Mouse (Mus musculus) gonadal fat pad, adult 2 months (tissue): ENCODE measurements around the gene Lrrc66. TPM values are rescaled to one million over a fixed set of nuclear protein-coding genes. Genes with fewer than 3 reads are reported as not detected.

Source experiments
- DNase-seq: peaks from one replicate; pipeline ENCODE4 v3.0.0-alpha.2; 2012; ENCODE audit warnings: low read depth
- polyA plus RNA-seq: library from polyadenylated mRNA; depleted of rRNA; stranded (reverse); fragments of >200 nt; gene quantifications from 2 replicates; pipeline ENCODE4 v1.2.3, GENCODE M21; 2012; rRNA removed

Lrrc66 gene
- polyA plus RNA-seq, 1 experiment = not detected

GRCm38 (mm10) chr5:73556733-73557425, 75.4 kb downstream of the Lrrc66 start:
- DNase-seq = no peak

Other genes with a start within 250 kb of the Lrrc66 start
- 45.1 and 73.9 TPM in 2 replicates for gene Cwh43, start 226.5 kb downstream of the Lrrc66 start, polyA plus RNA-seq
- gene Dcun1d4, start 151.5 kb downstream of the Lrrc66 start, polyA plus RNA-seq = 9.4 and 11.0 TPM in 2 replicates
- 7.9 and 12.4 TPM in 2 replicates for gene Sgcb, start 15.3 kb upstream of the Lrrc66 start, polyA plus RNA-seq
- 6.5 and 9.5 TPM in 2 replicates for gene Spata18, start 18.9 kb upstream of the Lrrc66 start, polyA plus RNA-seq